Mouse (Mus musculus) kidney, postnatal 0 days (tissue): ENCODE data around the gene Mgat4e. TPM values are rescaled to one million over a fixed set of nuclear protein-coding genes. Genes with fewer than 3 reads are reported as not detected.

ENCODE experiments used
- ATAC-seq: fragments of 200-750 bp; cut with Nextera tagmentation; replicated peaks from 2 replicates; pipeline ENCODE4 v1.8.0; 2017; ENCODE audit warnings: low read depth, moderate number of reproducible peaks, moderate TSS enrichment, moderate library complexity; ENCODE audit not compliant: low FRiP score
- DNase-seq: peaks from one replicate; pipeline ENCODE4 v3.0.0-alpha.2; 2016; ENCODE audit warnings: low spot score
- H3K27ac ChIP-seq: fragments of 300-500 bp; sonication (generic); 2 replicates; pipeline ENCODE4 v1.5.1; 2014; ENCODE audit warnings: mild to moderate bottlenecking
- H3K27me3 ChIP-seq: fragments of 300-500 bp; sonication (generic); 2 replicates; pipeline ENCODE4 v1.6.1; 2014; ENCODE audit warnings: low read length, mixed read lengths; ENCODE audit not compliant: insufficient read depth
- H3K36me3 ChIP-seq: fragments of 300-500 bp; sonication (generic); 2 replicates; pipeline ENCODE4 v1.6.1; 2014; ENCODE audit warnings: low read length, mixed read lengths; ENCODE audit not compliant: insufficient read depth
- H3K4me1 ChIP-seq: fragments of 300-500 bp; sonication (generic); replicated peaks from 2 replicates; pipeline ENCODE4 v1.6.1; 2014; ENCODE audit warnings: antibody characterized with exemption, low read length, mixed read lengths; ENCODE audit not compliant: insufficient read depth
- H3K4me2 ChIP-seq: fragments of 300-500 bp; sonication (generic); 2 replicates; pipeline ENCODE4 v1.6.1; 2014; ENCODE audit warnings: mild to moderate bottlenecking, low read length, moderate library complexity, mixed read lengths
- H3K4me3 ChIP-seq: fragments of 300-500 bp; sonication (generic); replicated peaks from 2 replicates; pipeline ENCODE4 v1.5.1; 2014; ENCODE audit warnings: low read depth, low read length
- H3K9ac ChIP-seq: fragments of 300-500 bp; sonication (generic); 2 replicates; pipeline ENCODE4 v1.6.1; 2014; ENCODE audit warnings: low read depth, low read length
- H3K9me3 ChIP-seq: fragments of 300-500 bp; sonication (generic); replicated peaks from 2 replicates; pipeline ENCODE4 v1.6.1; 2016; ENCODE audit warnings: low read length, inconsistent platforms, mixed read lengths
- CTCF ChIP-seq: IDR thresholded peaks from 2 replicates; pipeline ENCODE4 v1.5.1; 2016; ENCODE audit warnings: antibody characterized with exemption, low read depth, mild to moderate bottlenecking, moderate library complexity
- WGBS: fragments of 180-500 bp; shearing (Covaris S2); extraction: QIAGEN DNeasy Blood & Tissue Kit; methylation state at CpG from one replicate; pipeline ENCODE4 v1.1.7; 2014; 5-methylcytosine and 5-hydroxymethylcytosine counted together
- polyA plus RNA-seq: library from polyadenylated mRNA; unstranded; fragments of >200 nt; fragmentation: Nextera tagmentation; extraction: Ambion mirVana; gene quantifications from 2 replicates; pipeline ENCODE4 v1.2.1, GENCODE M21; 2015

Gene Mgat4e
- polyA plus RNA-seq, 1 experiment from 2014 or later = not detected

DNA sequence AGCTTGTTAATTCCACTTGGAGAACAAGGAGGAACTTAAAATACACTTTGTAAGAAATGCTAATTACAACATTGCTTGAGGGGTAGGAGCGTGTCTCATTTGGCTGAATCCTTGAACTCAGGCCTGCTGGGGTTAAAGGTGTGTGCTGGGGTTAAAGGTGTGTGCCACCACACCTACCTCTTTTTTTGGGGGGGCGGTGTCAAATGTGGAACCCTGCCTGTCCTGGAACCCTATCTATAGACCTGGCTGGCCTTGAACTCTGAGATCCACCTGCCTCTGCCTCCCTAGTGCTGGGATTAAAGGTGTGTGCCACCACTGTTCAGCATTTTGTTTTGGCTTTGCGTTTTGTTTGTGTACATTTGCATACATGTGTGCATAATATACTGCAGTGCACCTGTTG is 14.2 kb upstream of the Mgat4e start:
- no peaks in the 10 kb centered on the region for H3K36me3 ChIP-seq
- no peak overlapping the region for H3K27ac ChIP-seq
- peaks cover 6% of the 10 kb centered on the region; the same call in 1 of the 2 replicates for H3K4me1 ChIP-seq
- H3K9me3 ChIP-seq = no peaks in the 10 kb centered on the region
- H3K4me3 ChIP-seq = no peak overlapping the region
- no peaks in the 10 kb centered on the region for H3K27me3 ChIP-seq
- no peak overlapping the region for H3K4me2 ChIP-seq
- WGBS = 89% methylated on average over 3 of the region's 3 CpGs
- ATAC-seq (no peak), DNase-seq (no peak)
- TF ChIP-seq CTCF = no peak
- no peak overlapping the region for H3K9ac ChIP-seq

DNA sequence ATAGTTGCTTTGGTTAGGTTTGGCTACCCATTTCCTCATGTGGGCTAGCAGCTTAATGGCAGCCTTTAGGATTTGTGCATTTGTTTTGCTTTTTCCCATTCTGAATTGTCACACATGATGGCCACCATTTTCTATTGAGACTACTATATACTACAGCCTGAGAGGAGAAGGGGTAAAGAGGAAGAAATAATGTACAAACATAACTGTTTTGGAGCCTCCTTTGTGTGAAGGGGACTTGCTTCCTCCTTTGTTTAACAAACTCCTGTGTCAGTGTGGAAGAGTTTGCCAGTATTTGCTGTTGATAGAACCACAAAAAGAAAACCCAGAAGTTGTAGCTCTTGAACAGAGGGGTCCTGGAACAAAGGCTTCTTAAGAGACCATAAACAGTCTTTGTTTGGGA is 13.0 kb upstream of the Mgat4e start:
- Histone ChIP-seq H3K4me2 (peak overlapping the region; percentile 74), H3K9ac (no peak overlapping the region; the same call in 1 of the 2 replicates), H3K36me3 (no peaks in the 10 kb centered on the region), H3K4me3 (peak overlapping the region; percentile 98; the same call in 1 of the 2 replicates), H3K27me3 (no peaks in the 10 kb centered on the region), H3K4me1 (peaks cover 6% of the 10 kb centered on the region; the same call in 1 of the 2 replicates), H3K9me3 (no peaks in the 10 kb centered on the region), H3K27ac (no peak overlapping the region)
- TF ChIP-seq CTCF = no peak
- ATAC-seq (no peak), DNase-seq (no peak)

- Histone ChIP-seq H3K4me3 (peak overlapping the region; percentile 98), H3K4me2 (peak overlapping the region; percentile 74), H3K36me3 (no peaks in the 10 kb centered on the region), H3K9me3 (no peaks in the 10 kb centered on the region), H3K27me3 (no peaks in the 10 kb centered on the region), H3K4me1 (peaks cover 6% of the 10 kb centered on the region; the same call in 1 of the 2 replicates), H3K9ac (peak overlapping the region; percentile 97), H3K27ac (no peak overlapping the region)
- TF ChIP-seq CTCF = no peak
- peak; percentile 23 for DNase-seq
- WGBS = 8% methylated on average over 7 of the region's 7 CpGs
- ATAC-seq = no peak
These were observed 12.3 kb upstream of the Mgat4e start for GRCm38 (mm10) chr1:134561770-134562143.

GRCm38 (mm10) chr1:134560801-134561769 is 11.6 kb upstream of the Mgat4e start:
- DNase-seq (peak; percentile 62), ATAC-seq (peak; percentile 22; the same call in 1 of the 2 replicates)
- Histone ChIP-seq H3K9ac (peak overlapping the region; percentile 97), H3K27ac (peak overlapping the region; percentile 90), H3K4me3 (peak overlapping the region; percentile 98), H3K27me3 (no peaks in the 10 kb centered on the region), H3K36me3 (no peaks in the 10 kb centered on the region), H3K4me1 (peaks cover 6% of the 10 kb centered on the region; the same call in 1 of the 2 replicates), H3K4me2 (peak overlapping the region; percentile 74), H3K9me3 (no peaks in the 10 kb centered on the region)
- WGBS = 1% methylated on average over 57 of the region's 76 CpGs
- no peak for TF ChIP-seq CTCF

DNA sequence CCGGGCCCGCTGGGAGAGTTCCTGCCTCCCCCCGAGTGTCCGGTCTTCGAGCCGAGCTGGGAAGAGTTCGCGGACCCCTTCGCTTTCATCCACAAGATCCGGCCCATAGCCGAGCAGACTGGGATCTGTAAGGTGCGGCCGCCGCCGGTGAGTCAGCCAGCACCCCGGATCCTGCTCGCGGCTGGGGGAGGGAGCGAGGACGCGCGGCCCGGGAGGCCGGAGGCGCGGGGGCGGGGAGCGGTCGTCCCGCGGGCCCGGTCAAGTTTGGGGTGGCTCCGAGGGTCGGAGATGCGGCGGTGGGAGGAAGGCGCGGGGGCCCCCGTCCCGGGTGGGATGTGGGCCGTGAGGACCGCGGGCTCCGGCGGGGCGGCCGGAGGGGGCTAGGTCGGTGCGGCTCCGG is 10.9 kb upstream of the Mgat4e start:
- no peak for TF ChIP-seq CTCF
- peaks cover 9% of the 10 kb centered on the region for H3K4me1 ChIP-seq
- H3K27ac ChIP-seq = peak overlapping the region; percentile 90
- H3K4me2 ChIP-seq = peak overlapping the region; percentile 74
- 0 out of 2 replicates have a peak, but pooled peaks have one; percentile 3 for ATAC-seq
- peak overlapping the region; percentile 97 for H3K9ac ChIP-seq
- no peaks in the 10 kb centered on the region for H3K27me3 ChIP-seq
- WGBS = 1% methylated on average over 33 of the region's 50 CpGs
- no peaks in the 10 kb centered on the region for H3K36me3 ChIP-seq
- peak overlapping the region; percentile 98 for H3K4me3 ChIP-seq
- H3K9me3 ChIP-seq = no peaks in the 10 kb centered on the region
- DNase-seq = no peak

DNA sequence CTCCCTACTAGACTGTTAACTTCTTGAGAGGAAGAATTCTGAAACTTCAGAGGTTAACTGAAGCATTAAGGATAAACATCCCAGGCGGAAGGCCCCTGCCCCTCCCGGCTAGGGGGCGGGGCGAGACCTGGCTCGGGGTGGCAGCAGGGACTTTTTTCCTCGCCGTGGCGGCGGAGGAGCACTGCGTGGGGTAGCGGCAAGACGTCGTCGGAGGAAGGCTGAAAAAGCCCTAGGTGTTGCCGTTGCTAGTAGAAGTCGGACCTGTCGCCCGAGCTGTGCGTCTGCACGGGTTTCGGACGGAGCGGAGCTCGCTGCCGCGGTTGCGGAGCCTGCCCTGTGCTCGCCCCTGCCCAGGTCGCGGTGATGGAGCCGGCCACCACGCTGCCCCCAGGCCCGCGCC is 10.5 kb upstream of the Mgat4e start, which contains the start of gene Kdm5b:
Kdm5b (plus strand) TSS at position 196 of the 400 bp plus-strand sequence.
- peak; percentile 26; the same call in 1 of the 2 replicates for ATAC-seq

More for the DNA sequence above, 10.5 kb upstream of the Mgat4e start, which contains the start of gene Kdm5b:
- under 1% methylated on average over 34 of the region's 34 CpGs for WGBS
- Histone ChIP-seq H3K9me3 (no peaks in the 10 kb centered on the region), H3K27ac (peak within 1 kb of the TSS; percentile 90), H3K27me3 (no peaks in the 10 kb centered on the region), H3K4me2 (peak within 1 kb of the TSS; percentile 74), H3K9ac (peak within 1 kb of the TSS; percentile 97), H3K4me1 (peaks cover 12% of the 10 kb centered on the region), H3K36me3 (no peaks in the 10 kb centered on the region), H3K4me3 (peak within 1 kb of the TSS; percentile 98)
- DNase-seq = peak; percentile 92
- TF ChIP-seq CTCF = peak; percentile 14; the same call in 1 of the 2 replicates
